Mouse (Mus musculus) MN1 (cell line): Measurements from ENCODE around the gene Dnaja2.
A peak's percentile ranks its signal among the peaks of the same experiment; 100 is the strongest.

ENCODE experiments used
- DNase-seq: peaks from one replicate; pipeline ENCODE4 v3.0.0-alpha.2; 2016; ENCODE audit warnings: low spot score

Dnaja2 gene

DNA sequence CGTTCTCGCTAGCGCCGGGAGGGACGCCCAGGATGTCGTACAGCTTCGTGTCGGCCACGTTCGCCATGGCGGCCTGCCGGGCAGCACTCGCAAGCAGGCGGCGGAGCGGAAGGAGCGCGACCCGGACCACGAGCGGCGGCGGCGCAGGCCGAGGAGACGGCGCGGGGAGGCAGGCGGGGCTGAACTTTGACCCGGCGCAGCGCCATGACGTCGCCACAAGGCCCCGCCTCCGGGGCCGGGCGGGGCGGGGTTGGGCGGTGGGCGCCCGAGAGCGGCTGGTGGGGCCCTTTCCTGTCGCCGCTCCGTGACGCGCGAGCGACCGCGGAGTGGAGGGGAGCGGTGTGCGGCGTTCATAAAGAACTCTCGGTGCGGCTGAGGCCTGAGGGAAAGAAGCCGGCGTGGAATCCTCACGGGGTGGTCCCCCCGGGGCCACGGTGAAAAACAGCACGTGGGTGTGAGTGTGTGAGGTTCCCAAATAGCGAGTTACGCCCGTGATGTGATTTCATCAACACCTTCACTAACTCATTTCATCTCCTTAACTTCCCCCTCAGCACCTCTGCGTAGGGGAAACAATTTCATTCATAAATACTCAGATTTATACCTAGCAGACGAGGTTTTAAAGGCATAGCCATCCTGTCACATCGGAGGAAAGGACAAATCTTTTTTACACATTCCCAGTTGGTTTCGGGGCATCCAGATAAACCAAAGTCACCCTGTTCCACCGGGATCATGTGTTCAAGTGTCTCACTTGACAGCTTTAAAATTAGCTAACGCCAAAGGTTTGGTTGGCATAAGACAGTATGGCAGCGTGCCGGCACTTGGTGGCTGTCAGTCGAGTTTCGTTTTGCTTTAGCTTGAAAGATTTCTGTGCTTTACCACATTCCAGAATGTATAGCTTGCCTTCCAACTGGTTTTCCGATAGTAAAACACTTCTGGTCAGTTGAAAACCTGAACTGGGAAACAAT lies at the start of gene Dnaja2:
Gene Dnaja2 (minus strand): TSS at position 164 of the 965 bp plus-strand sequence.
- peak; percentile 93 for DNase-seq

GRCm38 (mm10) chr8:85604201-85604600 lies 49.1 kb upstream of the Dnaja2 start:
- DNase-seq, result no peak

GRCm38 (mm10) chr8:85603203-85603895 lies 48.2 kb upstream of the Dnaja2 start:
- peak; percentile 43 for DNase-seq

- no peak for DNase-seq
Observed at GRCm38 (mm10) chr8:85602737-85603136, 47.6 kb upstream of the Dnaja2 start.

DNA sequence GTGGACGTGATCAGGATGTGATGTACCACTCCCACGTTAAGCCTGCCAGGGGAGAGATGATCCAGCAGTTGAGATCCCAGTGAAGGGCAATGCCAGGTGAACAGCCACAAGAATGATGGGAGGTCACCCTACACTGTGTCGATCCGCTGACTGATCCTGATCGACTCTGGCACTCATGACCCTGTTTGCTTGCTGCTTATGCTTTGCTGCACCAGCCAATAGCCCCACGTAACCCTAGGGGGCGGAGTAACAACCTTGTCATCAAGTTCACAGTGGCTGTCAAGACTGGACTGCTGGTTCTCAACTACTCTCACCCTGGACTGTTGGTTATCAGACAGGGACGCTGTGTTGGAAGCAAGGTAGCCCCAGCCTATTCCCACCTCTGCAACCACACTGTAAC lies 46.6 kb upstream of the Dnaja2 start:
- DNase-seq, result no peak

DNA sequence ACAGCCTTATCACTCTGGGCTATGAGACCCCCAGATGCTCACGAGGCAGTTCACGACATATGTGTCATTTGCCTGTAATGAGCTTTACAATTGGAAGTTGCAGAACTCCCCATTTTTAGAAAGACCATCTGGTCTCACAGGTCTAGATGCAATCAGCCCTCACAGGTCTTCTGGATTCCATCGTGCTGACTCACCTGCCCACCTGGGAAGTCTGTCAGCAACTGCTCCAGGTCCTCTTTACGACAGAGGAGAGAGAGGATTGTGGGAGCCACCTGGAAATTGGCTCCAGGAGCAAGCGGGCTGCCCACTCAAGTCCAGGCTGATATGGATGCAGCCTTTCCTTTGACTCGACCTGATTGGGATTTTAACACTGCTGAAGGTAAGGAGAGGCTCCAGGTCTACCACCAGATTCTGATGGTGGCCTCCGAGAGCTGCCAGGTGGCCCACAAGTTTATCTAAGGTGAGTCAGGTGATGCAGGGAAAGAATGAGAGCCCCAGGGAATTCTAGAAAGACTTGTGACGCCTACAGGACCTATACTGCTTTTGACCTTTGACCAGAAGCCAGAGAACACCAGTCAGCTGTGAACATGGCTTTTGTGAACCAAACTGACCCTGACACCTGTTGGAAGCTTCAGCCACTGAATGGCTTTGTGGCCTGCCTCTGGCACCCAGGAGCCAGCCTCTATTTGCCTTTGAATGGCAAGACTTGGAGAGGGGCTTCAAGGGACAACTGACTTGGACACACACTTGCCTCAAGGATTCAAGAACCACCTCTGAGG lies 42.5 kb upstream of the Dnaja2 start:
- DNase-seq, result no peak

DNA sequence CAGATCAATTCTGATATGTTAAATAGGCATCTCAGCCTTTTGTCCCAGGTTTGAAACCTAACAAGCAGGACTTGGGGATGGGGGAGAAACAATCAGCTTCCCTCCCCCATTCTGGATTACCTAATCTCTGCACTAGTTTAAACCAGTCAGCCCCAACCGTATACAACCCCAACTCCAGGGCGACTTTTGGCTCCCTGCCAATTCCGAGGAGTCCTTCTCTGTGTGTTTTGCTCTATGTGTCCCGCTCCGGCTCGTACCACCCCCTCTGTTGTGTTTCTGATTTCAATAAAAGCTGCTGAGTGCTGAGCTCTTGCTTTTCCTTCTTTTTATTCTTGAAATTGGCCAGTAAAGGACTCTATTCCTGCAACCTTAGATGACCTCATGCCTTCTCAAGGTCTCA lies 40.2 kb upstream of the Dnaja2 start:
- DNase-seq, result no peak

- no peak for DNase-seq
Observed at GRCm38 (mm10) chr8:85594983-85595382, 39.8 kb upstream of the Dnaja2 start.

DNA sequence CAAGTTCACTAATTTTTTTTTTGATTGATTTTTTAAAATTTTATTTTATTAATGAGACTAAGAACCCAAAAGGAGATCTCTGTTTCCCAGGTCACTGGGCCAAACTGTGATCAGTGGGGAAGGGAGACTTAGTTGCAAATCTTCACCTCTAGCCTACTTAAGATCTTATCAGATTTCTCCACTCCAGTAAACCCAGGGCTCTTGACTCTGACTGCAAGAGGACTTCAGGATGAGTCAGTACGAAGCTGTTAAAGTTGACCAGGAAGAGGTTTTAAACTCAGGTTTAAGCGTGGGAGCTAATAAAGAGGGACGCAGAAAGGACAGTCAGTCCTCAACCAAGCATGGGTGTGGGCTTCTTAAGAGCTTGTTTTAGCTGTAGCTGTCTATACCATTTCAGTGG lies 38.2 kb upstream of the Dnaja2 start:
- no peak for DNase-seq

DNA sequence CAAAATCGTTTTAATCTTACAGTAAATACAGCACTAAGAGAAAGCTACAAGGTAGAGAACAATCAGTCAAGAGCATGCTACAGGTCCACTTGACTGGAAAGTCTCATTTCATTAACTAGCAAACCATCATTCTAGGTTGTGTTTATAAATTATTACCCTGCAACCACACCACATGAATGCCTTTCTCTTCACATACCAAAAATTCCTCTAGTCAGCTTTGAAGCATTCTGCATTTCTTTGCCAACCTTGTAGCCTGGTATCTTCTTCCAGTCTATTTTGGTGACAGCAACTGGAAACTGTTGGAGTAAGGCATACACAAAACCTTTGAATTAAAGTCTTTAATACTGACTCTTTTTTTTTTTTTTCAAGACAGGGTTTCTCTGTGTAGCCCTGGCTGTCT lies 36.4 kb upstream of the Dnaja2 start:
- DNase-seq, result no peak

DNA sequence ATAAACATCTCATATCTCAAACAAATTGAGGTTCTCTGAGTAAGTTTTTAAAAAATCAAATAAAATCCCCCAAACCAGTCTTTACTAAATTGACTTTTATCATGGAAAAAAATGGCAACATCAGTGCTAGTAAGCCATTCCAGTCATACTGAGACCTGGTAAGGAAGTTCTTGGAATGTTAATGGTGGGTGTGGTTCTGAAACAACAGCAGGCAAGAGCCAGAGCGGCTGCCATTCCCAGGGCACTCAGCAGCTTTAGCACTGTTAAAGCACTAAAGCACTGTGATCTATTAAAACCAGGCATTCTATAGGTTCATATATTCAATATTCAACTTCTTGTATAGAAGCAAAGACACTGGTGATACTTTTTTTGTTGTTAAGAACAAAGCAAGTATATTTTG lies 35.1 kb upstream of the Dnaja2 start:
- DNase-seq, result no peak

DNA sequence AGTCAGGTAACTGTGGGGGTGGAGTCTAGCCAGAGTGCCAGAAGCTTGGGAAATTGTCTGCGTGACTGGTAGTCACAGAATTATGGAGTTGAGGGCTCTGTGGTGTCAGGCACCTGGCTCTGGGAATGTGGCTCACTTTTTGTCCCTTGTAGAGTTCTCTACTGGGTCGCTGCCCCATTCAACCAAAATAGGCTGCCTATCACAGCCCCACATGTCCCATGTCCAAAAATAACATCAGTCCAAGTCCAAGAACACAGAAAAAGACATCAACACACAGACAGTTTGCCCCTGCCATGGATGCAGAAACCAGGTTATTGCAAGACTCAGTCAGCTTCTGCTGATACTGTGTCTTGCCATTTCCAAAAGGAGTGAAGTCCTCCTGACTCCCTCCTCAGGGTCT lies 33.5 kb upstream of the Dnaja2 start:
- no peak for DNase-seq

DNA sequence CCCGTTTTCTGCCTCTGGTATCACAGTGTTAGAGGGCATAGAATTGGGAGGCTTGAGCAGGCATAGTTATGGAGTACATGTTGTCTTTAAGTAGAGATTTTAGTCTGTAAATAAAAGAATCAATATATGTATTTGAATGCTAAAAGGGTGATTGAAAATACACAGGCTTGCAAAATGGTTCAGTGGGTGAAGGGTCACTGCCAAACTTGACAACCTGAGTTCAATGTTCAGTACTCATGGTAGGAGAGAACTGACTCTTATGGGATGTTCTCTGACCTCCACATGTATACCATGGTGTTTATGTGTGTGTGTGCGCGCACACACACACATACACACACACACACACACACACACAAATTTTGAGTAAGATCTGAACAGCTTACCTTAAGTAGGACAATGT lies 22.5 kb upstream of the Dnaja2 start:
- no peak for DNase-seq

DNA sequence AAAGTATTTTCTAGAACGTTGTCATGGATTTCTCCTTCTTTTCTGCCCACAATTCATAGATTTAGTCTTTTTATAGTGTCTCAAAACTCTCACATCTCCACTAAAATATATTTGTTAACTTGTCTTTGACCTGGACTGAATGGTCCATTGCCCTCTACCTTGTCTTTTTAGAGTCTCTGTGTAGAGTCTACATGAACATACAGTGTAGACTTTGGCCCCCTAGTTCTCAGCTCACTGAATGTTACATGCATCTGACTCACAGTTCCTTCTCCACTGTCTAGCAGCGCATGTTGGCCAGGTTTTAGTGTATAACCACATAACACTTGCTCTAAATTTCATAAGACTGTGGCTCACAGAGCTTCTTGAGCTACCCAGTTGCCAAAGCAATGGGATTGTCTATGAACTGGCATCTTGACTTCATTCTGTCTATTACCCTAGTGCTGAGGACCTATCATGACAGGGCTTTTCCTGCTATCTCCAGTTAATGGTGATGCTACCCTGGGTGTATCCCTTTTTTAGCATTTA lies 18.9 kb upstream of the Dnaja2 start:
- no peak for DNase-seq

DNA sequence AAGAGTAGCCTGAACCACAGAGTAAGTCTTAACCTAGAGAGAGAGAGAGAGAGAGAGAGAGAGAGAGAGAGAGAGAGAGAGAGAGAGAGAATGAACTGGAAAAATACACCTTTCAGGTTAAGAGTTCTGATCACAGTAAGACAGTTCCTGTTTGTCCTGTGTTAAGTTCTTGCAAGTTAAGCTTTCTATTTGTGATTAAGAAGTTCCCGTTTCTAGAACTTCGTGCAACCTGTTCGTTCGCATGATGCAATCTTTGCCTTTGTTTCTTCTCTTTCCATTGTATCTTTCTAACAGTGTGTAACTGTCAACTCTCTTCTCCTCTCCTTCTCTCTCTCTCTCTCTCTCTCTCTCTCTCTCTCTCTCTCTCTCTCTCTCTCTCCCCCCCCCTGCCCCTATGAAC lies 15.3 kb upstream of the Dnaja2 start:
- DNase-seq, result no peak

GRCm38 (mm10) chr8:85567801-85568200 lies 12.7 kb upstream of the Dnaja2 start:
- DNase-seq, result no peak

DNA sequence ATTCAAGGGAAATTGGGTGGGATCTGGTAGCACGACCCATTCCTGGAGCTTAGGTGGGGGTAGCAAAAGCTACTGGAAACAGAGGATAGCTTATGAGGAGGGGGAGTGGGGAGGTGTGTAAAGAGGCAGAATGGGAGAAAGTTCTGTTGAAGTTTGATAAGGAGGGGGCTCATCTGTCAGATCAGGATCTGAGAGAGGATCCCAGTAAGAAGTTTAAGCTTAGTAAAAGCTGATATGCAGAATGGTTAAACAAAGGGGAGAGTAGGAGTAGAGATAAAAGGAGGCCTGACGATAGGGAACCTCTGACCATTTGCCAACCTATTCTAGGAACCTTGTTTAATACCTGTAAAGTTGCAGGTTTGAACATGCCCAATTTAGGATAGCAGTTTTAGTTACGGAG lies 10.0 kb upstream of the Dnaja2 start:
- no peak for DNase-seq

DNA sequence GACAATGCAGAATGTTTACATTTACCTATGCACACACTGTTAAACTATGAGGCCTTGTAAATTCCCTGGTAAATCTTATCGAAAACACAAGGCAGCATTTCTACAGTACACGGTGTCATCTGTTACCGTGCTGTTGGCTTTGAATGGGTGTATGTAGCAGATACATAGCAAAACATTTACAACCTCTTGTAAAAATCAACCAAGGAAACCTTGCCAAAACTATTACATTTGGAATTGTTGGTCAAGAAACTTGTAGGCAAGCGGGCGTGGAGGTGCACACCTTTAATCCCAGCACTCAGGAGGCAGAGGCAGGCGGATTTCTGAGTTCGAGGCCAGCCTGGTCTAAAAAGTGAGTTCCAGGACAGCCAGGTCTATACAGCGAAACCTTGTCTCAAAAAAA lies 8.2 kb upstream of the Dnaja2 start:
- DNase-seq, result no peak

GRCm38 (mm10) chr8:85559966-85560365 lies 4.8 kb upstream of the Dnaja2 start:
- no peak for DNase-seq

DNA sequence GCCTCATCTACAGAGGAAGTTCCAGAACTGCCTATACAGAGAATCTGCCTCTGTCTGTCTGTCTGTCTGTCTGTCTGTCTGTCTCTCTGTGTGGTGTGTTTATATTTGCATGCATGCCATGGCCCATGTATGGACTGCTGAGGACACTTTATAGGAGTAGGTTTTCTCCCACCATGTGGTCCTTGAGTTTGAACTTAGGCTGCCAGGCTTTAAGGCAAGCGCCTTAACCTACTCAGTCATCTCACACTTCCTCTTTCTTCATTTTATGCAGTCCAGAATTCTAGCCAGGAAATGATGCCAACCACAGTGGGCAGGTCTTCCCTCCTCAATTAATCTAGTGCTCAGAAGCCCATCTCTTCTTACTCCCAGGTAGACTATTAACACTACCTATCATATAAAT lies 4.1 kb upstream of the Dnaja2 start:
- no peak for DNase-seq

- DNase-seq, result peak; percentile 25
Observed at GRCm38 (mm10) chr8:85557601-85557986, 2.5 kb upstream of the Dnaja2 start.

DNA sequence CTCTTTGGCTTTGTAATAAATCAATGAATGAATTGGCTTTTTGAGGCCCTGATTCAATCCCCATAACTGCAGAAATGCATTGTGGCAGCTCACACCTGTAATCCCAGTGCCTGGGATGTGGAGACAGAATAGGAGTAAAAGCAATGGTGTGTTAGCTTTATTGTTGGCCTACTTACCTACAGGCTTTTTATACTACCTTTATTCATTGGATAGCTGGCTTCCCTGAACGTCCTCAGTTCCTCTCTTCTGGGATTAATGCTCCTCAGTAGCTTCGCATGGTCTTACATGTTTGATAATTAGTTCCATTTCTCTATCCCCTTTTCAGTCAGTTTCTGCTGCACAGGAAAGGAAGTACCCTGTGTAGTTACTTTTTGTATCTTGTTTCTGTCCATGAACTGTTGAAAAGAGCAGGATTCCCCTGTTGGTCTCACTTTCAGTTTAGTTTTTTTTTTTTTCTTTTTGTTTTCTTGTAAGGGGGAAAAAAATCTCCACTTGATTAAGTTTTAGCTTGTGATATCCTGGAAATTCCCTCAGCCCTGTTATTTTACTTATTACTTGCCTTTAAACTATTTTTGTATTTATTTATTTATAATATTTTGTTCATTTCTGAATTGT lies 1.9 kb upstream of the Dnaja2 start:
- no peak for DNase-seq
